Mouse (Mus musculus) embryo, embryonic 10 days (tissue): ENCODE results near the gene Serpinb9.
"Not testable (repeated sequence)": the region's sequence is repeated elsewhere in the genome, so short reads cannot be mapped to it uniquely, and the experiment has no call there.

Experiments
- DNase-seq: peaks from one replicate; pipeline ENCODE4 v3.0.0-alpha.2; 2015; ENCODE audit warnings: low spot score

The Serpinb9 gene

GRCm38 (mm10) chr13:33002950-33003349 is at the start of gene Serpinb9:
Gene Serpinb9 (plus strand): TSS chr13:33003250.
- DNase-seq = no peak

- no peak for DNase-seq
Measured at GRCm38 (mm10) chr13:32956537-32956936, 46.5 kb upstream of the Serpinb9 start.

DNA sequence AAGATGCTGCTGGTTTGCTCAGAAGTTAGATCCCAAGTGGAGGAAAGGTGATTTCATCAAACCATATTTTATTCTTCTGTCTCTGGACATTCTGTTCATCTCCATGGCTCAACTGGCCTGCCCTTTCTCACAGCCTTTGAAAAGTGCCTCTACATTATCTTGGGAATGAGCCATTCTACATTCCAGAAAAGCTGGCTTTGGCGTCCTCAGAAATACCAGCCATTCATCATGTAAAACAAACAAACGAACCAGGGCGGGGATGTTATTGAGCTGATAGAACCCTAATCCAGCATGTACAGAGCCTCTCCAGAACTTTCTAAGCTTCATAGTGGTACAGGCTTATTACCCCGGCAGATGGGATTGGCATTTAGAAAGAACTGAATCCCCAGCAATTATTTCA is 45.1 kb upstream of the Serpinb9 start:
- no peak for DNase-seq

- not testable (repeated sequence) for DNase-seq
Measured at GRCm38 (mm10) chr13:32958521-32958920, 44.5 kb upstream of the Serpinb9 start.

DNA sequence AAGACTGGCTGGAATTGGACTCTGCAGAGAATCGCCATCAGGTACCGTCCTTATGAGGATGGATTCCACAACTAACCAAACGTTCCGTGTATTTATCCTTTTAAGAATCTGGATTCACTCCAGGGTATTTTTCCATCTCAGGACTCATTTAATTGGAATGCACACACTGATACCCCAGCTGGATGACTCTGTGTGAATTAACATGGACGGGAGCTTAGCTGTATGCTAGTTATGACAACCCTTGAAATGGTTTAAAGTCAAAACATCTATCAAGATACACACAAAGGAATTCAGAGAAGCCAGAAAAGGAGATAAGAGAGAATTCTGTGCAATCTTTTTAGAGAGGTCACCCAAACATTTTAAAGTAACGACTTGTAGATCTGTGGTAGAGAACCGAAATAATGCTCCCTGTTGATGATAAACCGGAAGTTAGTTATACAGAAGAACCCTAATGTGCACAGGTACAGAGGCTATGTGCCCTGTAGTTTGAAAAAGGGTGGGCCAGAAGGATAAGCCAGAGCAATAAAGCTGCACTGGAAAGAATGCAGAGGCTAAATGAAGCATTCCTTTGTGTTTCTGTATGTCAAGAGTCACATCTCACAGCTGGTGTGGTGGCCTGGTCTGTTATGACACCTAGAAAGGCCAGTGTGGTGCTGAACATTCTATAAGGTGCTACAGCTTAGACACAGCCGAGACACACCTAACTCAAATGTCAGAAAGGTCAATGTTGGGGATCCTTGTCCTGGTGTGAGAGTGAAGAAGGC is 38.9 kb upstream of the Serpinb9 start:
- no peak for DNase-seq

- peak; percentile 32 for DNase-seq
Measured at GRCm38 (mm10) chr13:32964989-32965811, 37.9 kb upstream of the Serpinb9 start, which contains the start of gene Serpinb6b. Gene Serpinb6b (plus strand): TSS chr13:32965209.

DNA sequence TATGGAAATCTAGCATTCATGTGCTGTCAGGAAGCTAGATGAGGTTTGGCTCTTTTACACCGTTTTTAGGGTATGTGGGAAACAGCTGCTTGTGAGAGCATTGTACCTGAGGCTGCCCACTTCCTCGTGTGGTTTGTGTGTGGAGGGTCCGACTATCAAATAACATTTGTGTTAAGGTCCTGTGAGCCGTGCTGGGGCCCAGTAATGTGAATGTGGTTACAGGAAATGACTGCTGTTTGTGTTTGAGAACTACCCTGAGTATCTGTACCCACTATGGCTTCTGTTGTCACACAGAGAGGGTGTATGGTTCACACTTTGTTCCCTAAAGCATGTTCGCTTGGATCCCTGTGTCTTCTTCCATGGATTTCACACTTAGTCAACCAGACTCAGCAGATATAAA is 36.9 kb upstream of the Serpinb9 start:
- no peak for DNase-seq

- DNase-seq = no peak
Measured at GRCm38 (mm10) chr13:32967233-32967632, 35.8 kb upstream of the Serpinb9 start.

DNA sequence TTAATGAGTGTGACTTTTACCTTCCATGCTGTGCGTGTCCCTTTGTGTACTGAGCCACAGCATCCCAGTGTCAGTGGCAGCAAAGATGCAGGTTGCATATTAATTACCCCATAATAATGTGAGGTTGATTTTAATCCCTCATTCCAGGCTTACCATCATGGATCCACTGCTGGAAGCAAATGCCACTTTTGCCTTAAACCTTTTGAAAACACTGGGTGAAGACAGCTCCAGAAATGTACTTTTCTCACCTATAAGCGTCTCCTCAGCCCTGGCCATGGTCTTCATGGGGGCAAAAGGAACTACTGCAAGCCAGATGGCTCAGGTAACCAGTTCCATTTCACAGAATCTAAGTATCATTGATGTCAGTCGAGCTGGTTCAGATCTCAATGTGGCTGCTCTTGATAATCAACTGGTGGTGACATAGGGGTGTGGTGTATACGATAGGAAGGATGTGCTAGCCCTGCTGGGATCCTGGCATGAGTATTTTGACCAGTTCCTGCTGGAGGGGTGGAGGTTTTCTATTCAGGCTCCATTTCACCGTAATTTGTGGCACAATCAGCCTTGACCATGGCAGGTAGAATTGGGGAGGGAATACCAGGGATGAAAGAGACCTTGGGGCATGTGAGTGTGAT is 34.6 kb upstream of the Serpinb9 start:
- no peak for DNase-seq

DNA sequence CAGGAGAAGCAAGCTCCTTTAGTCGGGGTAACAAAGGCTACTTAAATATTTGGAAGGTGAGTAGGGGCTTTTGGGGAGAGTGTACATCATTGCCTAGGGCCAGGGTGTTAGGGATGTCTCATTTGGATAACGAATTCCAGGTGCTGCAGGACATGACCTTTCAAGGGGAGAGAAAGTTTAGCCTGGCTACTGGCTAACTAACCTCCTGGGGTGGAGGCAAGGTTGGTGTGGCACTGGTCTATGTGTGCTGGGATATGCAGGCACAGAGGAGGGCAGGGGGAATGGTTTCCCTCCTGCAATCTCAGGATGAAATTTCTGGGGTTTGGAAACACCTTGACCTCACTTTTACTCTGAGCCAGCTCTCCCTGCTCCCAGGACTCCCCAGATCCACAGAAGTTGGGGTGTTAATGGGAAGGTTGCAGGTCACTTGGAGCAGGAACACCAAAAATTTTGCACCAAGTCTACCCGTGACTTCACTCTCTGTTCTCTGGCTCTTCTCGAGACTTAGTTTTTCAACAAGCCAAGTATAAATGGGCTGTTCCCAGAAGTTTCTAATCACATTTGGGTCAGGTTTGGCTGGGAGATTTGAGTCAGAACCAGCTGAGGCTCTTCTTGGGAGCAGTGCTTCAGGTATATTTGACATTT is 33.9 kb upstream of the Serpinb9 start:
- DNase-seq = no peak

- DNase-seq = no peak
Measured at GRCm38 (mm10) chr13:32969641-32970040, 33.4 kb upstream of the Serpinb9 start.

- no peak for DNase-seq
Measured at GRCm38 (mm10) chr13:32970776-32971175, 32.3 kb upstream of the Serpinb9 start.

- no peak for DNase-seq
Measured at GRCm38 (mm10) chr13:32974268-32974667, 28.8 kb upstream of the Serpinb9 start.

DNA sequence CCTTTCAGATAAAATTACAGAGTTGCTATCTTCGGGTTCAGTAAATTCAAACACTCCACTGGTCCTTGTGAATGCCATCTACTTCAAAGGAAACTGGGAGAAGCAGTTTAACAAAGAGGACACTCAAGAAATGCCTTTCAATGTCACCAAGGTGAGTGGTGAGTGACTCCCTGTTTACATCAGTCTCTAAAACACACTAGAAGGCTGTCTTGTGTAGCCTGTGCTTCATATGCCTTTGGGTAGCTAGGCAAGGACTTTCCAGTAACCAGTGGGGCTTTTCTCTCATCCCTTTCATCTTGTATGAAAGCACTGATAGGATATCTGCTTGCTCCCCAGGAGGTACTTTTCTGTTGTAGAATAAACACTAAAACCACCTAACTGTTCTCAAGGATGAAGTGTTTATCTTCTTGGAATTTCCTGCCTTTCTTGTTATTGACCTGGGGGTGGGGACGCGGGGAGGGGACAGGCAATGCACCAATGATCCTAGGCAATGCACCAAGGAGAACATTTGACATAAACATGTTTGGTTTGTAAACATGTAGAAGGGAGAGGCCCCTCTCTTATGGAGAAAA is 28.1 kb upstream of the Serpinb9 start:
- DNase-seq = peak; percentile 7

GRCm38 (mm10) chr13:32975710-32976109 is 27.3 kb upstream of the Serpinb9 start:
- no peak for DNase-seq

- DNase-seq = no peak
Measured at GRCm38 (mm10) chr13:32982556-32983042, 20.5 kb upstream of the Serpinb9 start.

DNA sequence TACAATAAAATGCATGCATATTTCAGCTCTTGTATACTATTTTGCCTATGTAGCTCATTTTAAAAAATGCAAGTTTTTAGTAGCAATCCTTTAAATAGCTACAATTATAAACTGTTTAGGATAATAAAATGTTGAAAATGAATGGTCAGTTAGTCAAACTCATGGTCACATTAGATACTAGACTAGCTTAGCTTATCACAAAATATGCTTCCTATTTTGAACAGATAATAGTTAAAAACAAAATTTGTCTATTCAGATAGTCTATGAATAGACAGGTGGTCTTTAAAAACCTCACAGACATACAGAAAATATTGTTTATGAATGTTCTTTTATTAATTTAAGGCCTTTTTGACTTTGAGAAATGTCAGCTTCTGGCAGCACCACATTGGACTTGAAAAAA is 16.8 kb upstream of the Serpinb9 start:
- DNase-seq = no peak

- DNase-seq = peak; percentile 25
Measured at GRCm38 (mm10) chr13:32993152-32993893, 9.7 kb upstream of the Serpinb9 start.

GRCm38 (mm10) chr13:32993894-32994242 is 9.2 kb upstream of the Serpinb9 start:
- no peak for DNase-seq

DNA sequence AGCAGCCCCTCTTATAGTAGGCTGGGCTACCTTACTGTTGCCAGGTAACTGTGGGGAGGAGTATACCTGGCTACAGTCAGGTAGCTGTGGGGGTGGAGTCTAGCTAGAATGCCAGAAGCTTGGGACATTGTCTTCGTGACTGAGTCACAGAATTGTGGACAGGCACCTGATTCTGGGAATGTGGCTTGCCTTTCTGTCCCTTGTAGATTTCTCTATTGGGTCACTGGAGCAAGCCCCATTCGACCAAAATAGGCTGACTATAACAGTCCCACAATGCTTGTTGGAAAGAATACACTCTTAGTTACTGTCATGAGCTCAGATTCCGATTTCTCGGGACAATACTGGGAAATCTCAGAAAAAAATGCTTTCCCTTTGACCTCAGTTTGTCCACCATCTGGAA is 8.0 kb upstream of the Serpinb9 start:
- no peak for DNase-seq

DNA sequence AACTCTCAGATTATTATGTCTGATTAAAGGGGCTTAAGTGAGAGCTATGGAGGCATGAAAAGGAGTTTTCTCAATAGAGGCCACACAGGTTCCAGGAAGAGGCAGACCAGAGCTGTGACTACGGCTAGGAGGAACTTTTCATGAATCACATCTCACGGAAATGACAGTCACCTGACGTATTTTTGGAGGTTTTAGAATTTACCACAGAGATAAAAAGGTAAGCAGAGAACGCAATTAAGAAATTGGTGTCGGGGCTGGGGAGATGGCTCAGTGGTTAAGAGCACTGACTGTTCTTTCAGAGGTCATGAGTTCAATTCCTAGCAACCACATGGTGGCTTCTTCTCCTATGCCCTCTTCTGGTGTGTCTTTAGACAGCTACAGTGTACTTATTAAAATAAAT is 1.7 kb upstream of the Serpinb9 start:
- no peak for DNase-seq
